Mouse (Mus musculus): ENCODE results near the gene Hexdc.

The Hexdc gene

DNA sequence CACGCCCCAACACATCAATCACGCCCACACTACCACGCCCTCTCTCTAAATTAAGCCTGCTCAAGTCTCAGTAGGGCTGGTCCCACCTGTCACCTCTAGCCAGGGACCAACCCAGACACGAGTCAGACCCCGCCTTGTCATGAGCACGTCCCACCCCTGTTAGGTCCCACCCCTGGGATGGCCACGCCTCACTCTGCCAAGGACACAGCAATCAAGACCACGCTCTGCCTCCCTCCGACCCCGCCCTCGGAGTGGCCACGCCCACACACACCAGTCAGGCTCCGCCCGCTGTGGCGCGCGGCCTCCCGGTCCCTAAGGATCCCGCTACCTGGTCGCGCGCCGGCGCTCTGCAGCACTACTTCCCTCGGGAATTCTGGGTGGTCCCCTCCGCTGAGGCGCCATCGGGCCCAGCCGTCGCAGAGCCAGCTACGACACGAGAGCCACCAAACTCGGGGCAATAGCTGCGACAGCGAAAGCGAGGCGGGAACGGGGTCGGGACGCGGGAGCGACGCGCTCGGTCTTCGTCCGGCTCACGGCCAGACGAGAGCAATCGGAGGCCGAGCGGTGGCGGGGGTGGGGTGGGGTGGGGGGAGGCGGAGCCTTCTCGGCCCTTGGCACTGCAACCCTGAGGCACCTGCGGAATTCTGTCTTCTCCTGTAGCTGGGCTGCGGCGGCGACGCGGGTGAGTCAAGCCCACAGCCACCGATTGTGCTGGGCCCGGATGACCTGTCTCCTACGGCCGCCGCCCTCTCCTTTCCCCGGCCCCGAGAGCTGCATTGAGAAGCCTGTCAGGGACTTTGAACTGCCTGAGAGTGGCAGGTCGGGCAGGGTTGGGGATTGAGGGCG is at the start of gene Hexdc, which contains the start of gene Ogfod3:
Gene Hexdc, plus strand, starts transcription at position 273 of the 846 bp plus-strand sequence.
Gene Ogfod3, minus strand, starts transcription at position 551 of the 846 bp plus-strand sequence.
- DNase-seq (ENCODE audit: low spot score) = peak; percentile 93

DNA sequence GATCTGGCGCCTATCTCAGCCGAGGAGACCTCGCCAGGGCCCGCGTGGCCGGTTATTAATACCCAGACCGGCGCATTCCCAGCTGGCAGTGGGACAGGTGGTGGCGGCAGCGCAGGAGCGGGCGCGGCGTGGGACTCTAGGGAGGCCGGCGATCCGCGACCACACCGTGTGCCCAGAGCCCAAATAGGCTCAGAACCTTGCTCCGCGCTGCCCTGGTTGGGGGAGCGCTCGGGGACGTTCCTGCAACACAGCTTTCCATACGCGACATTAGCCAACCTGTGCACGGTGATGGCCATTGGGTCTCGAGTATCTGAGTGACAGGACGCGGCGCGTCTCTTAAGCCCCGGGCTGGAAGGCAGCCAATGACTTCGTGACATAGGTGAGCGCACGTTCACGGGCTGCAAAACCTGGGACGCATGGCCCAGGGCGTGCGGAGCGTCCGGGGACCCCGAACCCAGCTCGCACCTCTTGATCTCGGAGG is 47.8 kb upstream of the Hexdc start:
- no peak for DNase-seq (ENCODE audit: low spot score)

DNA sequence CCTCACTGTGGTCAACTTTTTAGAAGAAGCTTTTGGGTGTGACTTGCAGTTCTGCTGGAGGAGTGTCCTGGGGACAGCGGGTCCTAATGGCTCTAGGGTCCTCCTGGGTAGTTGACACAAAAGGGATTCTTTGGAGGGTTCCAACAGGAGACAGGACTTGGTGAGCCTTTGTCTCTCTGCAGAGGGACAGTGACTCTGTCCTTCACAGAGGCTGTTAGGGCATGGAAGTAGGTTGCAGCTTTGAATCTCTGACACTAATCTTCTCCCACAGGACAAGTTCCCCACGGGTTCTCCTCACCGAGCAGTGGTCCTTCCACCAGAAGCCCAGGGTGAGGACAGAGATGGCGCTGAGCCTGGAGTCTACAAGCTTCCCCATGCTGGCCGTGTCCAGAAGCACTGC is 44.3 kb upstream of the Hexdc start, which contains the start of gene Uts2r:
Gene Uts2r, plus strand, starts transcription at position 301 of the 400 bp plus-strand sequence.
- DNase-seq (ENCODE audit: low spot score) = no peak

GRCm38 (mm10) chr11:121160636-121161346 is 43.4 kb upstream of the Hexdc start:
- DNase-seq (ENCODE audit: low spot score) = no peak

- DNase-seq (ENCODE audit: low spot score) = no peak
These were observed 40.5 kb upstream of the Hexdc start for GRCm38 (mm10) chr11:121163751-121164150.

GRCm38 (mm10) chr11:121173203-121173602 is 31.0 kb upstream of the Hexdc start:
- DNase-seq (ENCODE audit: low spot score) = peak; percentile 17

- DNase-seq (ENCODE audit: low spot score) = peak; percentile 24
These were observed 30.0 kb upstream of the Hexdc start for GRCm38 (mm10) chr11:121174234-121174633.

GRCm38 (mm10) chr11:121176285-121177270 is 27.7 kb upstream of the Hexdc start:
- no peak for DNase-seq (ENCODE audit: low spot score)

- DNase-seq (ENCODE audit: low spot score) = no peak
These were observed 14.6 kb upstream of the Hexdc start for GRCm38 (mm10) chr11:121189681-121190080.

- no peak for DNase-seq (ENCODE audit: low spot score)
These were observed 11.5 kb upstream of the Hexdc start for GRCm38 (mm10) chr11:121192742-121193141.

DNA sequence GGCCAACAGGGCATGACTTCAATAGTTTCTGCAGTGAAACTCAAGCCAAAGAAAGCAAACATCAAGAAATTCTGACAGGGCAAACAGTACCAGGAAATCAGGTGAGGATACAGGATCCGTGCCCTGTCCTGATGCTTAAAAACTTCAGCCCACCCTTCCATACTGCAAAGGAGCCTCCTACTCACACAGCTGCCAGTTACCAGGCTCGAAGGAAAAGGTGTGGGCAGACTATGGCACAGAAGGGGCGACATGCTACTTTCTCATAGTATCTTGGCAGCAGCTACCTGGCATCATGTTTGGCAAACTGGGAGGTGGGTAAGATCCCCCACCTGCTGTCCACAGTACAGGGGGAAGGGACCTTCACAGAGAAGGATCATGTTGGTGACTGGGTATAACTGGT is 10.8 kb upstream of the Hexdc start:
- DNase-seq (ENCODE audit: low spot score) = no peak

GRCm38 (mm10) chr11:121198622-121199021 is 5.6 kb upstream of the Hexdc start:
- no peak for DNase-seq (ENCODE audit: low spot score)

DNA sequence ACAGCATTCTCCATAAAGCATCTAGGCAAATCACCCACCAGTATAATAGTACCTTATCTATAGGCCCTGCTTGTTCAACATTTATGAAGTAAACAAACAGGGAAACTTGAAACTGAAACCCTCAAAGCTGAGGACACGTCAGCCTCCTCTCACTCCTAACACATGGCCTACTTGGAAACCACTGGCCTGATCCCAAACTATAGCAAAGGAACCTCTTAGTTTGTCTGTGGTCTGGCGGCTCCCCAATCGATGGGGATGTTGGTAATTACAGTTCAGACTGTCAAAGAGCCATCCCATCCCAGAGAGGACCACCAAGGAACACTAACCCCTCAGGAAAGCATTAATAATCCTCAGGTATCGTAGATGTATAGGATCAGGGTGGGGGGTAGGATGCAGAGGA is 4.4 kb upstream of the Hexdc start:
- no peak for DNase-seq (ENCODE audit: low spot score)

DNA sequence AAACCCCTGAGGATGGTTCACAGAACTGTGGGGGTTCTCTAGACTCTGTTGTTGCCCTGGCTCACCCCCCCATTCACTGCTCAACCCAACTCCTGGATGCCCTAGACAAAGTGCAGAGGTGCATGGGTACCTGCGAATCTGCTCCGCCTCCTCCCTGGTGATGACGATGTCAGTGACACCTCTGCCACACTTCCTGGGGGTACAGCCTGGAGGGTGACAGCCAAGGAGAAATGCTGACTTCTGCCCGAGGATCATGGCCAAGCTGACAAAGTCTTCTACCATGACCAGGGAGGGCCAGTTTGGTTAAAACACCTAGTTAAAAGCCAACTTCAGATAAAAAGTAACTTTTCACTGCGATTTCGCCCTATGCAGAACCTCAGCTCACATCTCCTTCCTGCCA is 3.5 kb upstream of the Hexdc start:
- no peak for DNase-seq (ENCODE audit: low spot score)

- peak; percentile 52 for DNase-seq (ENCODE audit: low spot score)
These were observed 2.6 kb upstream of the Hexdc start for GRCm38 (mm10) chr11:121201436-121202198.

DNA sequence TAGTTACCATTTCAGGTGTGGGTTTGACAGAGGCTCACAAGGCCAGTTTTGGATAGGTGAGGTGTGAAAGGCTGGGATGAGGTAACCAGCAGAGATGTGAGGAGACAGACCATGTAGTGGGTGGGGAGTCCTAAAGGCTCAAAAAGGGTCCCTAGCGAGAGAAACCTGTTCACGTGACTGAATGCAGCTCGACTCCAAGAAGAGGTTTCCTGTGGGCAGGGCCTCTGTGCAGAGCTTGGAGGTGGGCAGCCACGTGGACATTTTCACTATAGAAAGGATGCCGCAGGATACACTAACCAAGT is 423 bp upstream of the Hexdc start:
- DNase-seq (ENCODE audit: low spot score) = no peak

DNA sequence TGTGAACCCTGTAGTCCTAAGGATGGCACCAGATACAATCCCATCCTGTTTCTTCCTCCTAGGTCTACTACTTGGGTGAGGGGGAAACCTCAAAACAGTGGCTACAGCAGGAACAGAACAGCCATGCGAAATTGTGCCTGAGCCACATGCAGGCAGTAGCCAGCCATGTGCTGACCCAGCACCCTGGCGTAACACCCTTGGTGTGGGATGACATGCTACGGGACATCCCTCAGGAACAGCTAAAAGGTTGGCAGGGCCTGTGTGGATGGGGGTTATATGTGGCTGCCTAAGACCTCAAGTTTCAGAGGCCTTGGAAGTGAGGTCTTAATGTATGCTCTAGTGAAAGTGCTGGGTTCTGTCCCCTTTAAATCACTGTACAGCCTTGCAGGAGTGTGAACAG is 12.6 kb downstream of the Hexdc start:
- no peak for DNase-seq (ENCODE audit: low spot score)

DNA sequence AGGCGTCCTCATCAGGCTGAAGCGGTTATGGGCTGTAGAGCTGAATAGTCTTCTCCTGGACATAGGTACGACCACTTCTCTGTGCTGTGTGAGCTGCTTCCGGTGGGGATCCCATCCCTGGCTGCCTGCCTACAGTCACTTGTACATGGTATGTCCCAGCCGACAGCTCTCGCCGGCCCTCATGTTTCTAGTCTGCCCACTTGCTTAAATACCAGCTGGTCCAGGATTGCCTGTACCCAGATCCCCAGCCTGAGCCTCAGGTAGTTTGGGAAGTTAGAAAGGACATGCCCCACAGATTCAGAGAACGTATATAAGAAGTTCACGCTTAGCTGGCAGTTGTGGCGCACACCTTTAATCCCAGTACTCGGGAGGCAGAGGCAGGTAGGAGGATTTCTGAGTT is 15.5 kb downstream of the Hexdc start:
- DNase-seq (ENCODE audit: low spot score) = no peak

- DNase-seq (ENCODE audit: low spot score) = no peak
These were observed 16.5 kb downstream of the Hexdc start for GRCm38 (mm10) chr11:121220771-121221170.

DNA sequence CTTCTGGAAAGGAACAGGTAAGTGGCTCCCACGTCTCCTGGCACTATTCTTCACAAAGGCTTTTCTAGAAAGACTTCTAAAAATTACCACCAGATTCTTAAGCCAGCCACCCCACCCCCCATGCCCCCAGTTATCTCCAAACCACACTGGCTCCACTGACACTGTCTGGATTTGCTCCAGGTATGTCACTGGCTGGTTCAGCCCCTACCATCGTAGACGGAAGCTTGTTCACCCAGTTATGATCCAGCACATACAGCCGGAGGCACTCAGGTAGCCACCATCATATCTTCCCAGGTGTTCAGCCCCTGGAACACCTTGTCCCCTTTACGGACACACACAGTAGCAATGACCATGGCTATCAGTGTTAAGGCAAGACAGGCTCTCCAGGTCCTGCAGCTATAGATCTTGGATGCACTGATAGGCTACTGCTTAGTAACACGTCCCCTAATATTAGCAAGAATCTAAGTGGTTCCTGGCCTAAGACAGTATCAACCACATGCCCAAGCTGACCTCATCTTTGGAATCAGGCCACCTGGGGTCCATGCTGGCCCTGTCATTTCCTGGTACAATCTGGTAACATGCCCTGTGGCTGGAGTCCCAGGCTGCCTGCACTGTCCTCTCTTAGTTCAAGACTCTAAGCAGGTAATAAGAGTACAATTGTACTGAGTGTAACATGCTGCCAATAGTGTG is 17.2 kb downstream of the Hexdc start:
- no peak for DNase-seq (ENCODE audit: low spot score)
